Mouse (Mus musculus) erythroblast, embryonic 14.5 days (primary cell): ENCODE measurements at regions not wholly inside any gene's neighbourhood (a gene's known extent, or its start where the extent isn't known, plus 50 kb on each side); places are given as distances from the start of the nearest gene placed in this dataset.

ENCODE experiments used
- H3K27me3 ChIP-seq: 2 replicates; pipeline ENCODE4 v1.6.1; 2012; ENCODE audit warnings: inconsistent platforms; ENCODE audit not compliant: control insufficient read depth
- H3K36me3 ChIP-seq: 2 replicates; pipeline ENCODE4 v1.6.1; 2012; ENCODE audit warnings: mild to moderate bottlenecking, inconsistent platforms; ENCODE audit not compliant: control insufficient read depth
- H3K4me1 ChIP-seq: 2 replicates; pipeline ENCODE4 v1.6.1; 2012; ENCODE audit warnings: inconsistent platforms; ENCODE audit not compliant: control insufficient read depth
- H3K4me3 ChIP-seq: replicated peaks from 2 replicates; pipeline ENCODE3; 2012; ENCODE audit warnings: moderate library complexity, mild to moderate bottlenecking, inconsistent platforms
- H3K9me3 ChIP-seq: 2 replicates; pipeline ENCODE4 v1.6.1; 2012; ENCODE audit warnings: low read length, inconsistent platforms, mixed read lengths; ENCODE audit not compliant: control insufficient read depth
- GATA1 ChIP-seq: IDR thresholded peaks from 2 replicates; pipeline ENCODE4 v1.6.1; 2012; ENCODE audit warnings: low read length, inconsistent platforms, mixed read lengths
- TAL1 ChIP-seq: IDR thresholded peaks from 3 replicates; pipeline ENCODE4 v1.6.1; 2012; ENCODE audit warnings: low read length, inconsistent platforms, mixed read lengths

- Histone ChIP-seq H3K36me3 (no peaks in the 10 kb centered on the region), H3K9me3 (no peaks in the 10 kb centered on the region), H3K4me1 (no peaks in the 10 kb centered on the region), H3K27me3 (no peaks in the 10 kb centered on the region), H3K4me3 (no peak overlapping the region)
- TF ChIP-seq TAL1 (no peak), GATA1 (no peak)
Measured at GRCm38 (mm10) chr16:30665881-30666280, 66.4 kb downstream of the Fam43a start.

- Histone ChIP-seq H3K27me3 (no peaks in the 10 kb centered on the region), H3K4me3 (no peak overlapping the region), H3K36me3 (no peaks in the 10 kb centered on the region), H3K4me1 (no peaks in the 10 kb centered on the region), H3K9me3 (no peaks in the 10 kb centered on the region)
- TF ChIP-seq TAL1 (no peak), GATA1 (no peak)
Measured at GRCm38 (mm10) chr16:30669883-30670282, 70.4 kb downstream of the Fam43a start.

GRCm38 (mm10) chr16:30671584-30671983, 72.1 kb downstream of the Fam43a start:
- no peak for TF ChIP-seq TAL1
- TF ChIP-seq GATA1: no peak
- Histone ChIP-seq H3K36me3 (no peaks in the 10 kb centered on the region), H3K27me3 (no peaks in the 10 kb centered on the region), H3K9me3 (no peaks in the 10 kb centered on the region), H3K4me1 (no peaks in the 10 kb centered on the region), H3K4me3 (no peak overlapping the region)

- Histone ChIP-seq H3K36me3 (no peaks in the 10 kb centered on the region), H3K4me1 (no peaks in the 10 kb centered on the region), H3K27me3 (no peaks in the 10 kb centered on the region), H3K4me3 (no peak overlapping the region), H3K9me3 (no peaks in the 10 kb centered on the region)
- TF ChIP-seq GATA1: no peak
- no peak for TF ChIP-seq TAL1
Measured at GRCm38 (mm10) chr16:30672776-30673550, 73.4 kb downstream of the Fam43a start.

- Histone ChIP-seq H3K36me3 (no peaks in the 10 kb centered on the region), H3K27me3 (no peaks in the 10 kb centered on the region), H3K4me1 (no peaks in the 10 kb centered on the region), H3K9me3 (no peaks in the 10 kb centered on the region), H3K4me3 (no peak overlapping the region)
- TF ChIP-seq GATA1 (no peak), TAL1 (no peak)
Measured at GRCm38 (mm10) chr16:30673662-30674061, 74.1 kb downstream of the Fam43a start.

- no peaks in the 10 kb centered on the region for H3K4me1 ChIP-seq
- H3K9me3 ChIP-seq: no peaks in the 10 kb centered on the region
- H3K27me3 ChIP-seq: no peaks in the 10 kb centered on the region
- H3K4me3 ChIP-seq: no peak overlapping the region
- TF ChIP-seq TAL1: no peak
- TF ChIP-seq GATA1: no peak
- no peaks in the 10 kb centered on the region for H3K36me3 ChIP-seq
Measured at GRCm38 (mm10) chr16:30675829-30676228, 76.3 kb downstream of the Fam43a start.

GRCm38 (mm10) chr16:30677016-30677415, 77.5 kb downstream of the Fam43a start:
- no peaks in the 10 kb centered on the region for H3K36me3 ChIP-seq
- H3K4me1 ChIP-seq: no peaks in the 10 kb centered on the region
- no peak for TF ChIP-seq GATA1
- TF ChIP-seq TAL1: no peak
- H3K9me3 ChIP-seq: no peaks in the 10 kb centered on the region
- H3K27me3 ChIP-seq: no peaks in the 10 kb centered on the region
- no peak overlapping the region for H3K4me3 ChIP-seq

- Histone ChIP-seq H3K27me3 (no peaks in the 10 kb centered on the region), H3K4me3 (no peak overlapping the region), H3K36me3 (no peaks in the 10 kb centered on the region), H3K4me1 (no peaks in the 10 kb centered on the region), H3K9me3 (no peaks in the 10 kb centered on the region)
- TF ChIP-seq TAL1 (no peak), GATA1 (no peak)
Measured at GRCm38 (mm10) chr16:30677896-30678707, 78.6 kb downstream of the Fam43a start.

- H3K4me3 ChIP-seq: no peak overlapping the region
- no peaks in the 10 kb centered on the region for H3K36me3 ChIP-seq
- no peaks in the 10 kb centered on the region for H3K27me3 ChIP-seq
- TF ChIP-seq GATA1: no peak
- TF ChIP-seq TAL1: no peak
- H3K9me3 ChIP-seq: no peaks in the 10 kb centered on the region
- no peaks in the 10 kb centered on the region for H3K4me1 ChIP-seq
Measured at GRCm38 (mm10) chr16:30678708-30679492, 79.4 kb downstream of the Fam43a start.
